Mouse (Mus musculus): ENCODE data around the gene C530008M17Rik.

The C530008M17Rik gene

DNA sequence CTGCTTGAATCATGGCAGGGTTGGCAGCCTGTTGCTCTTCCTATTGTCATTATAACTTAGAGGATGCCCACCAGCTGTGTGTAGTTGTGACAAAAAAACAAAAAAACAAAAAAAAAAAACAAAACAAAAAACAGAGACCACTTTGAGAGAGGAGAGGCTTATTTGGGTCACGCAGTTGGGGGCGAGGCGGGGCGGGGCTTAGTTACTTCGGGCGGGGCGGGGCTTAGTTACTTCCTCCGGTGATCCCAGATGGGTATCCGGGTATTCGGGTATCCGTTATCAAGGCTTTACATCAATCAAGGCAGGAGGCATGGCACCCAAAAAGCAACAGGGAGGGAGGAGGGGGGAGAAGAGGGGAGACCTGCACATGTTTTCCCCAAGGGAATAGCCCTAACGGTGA lies 46.3 kb downstream of the C530008M17Rik start:
- DNase-seq (ENCODE audit: low spot score in 2 of 2), result no peak

- DNase-seq (ENCODE audit: low spot score in 2 of 2), result no peak
Measured at GRCm38 (mm10) chr5:76705307-76706173, 49.2 kb downstream of the C530008M17Rik start.

DNA sequence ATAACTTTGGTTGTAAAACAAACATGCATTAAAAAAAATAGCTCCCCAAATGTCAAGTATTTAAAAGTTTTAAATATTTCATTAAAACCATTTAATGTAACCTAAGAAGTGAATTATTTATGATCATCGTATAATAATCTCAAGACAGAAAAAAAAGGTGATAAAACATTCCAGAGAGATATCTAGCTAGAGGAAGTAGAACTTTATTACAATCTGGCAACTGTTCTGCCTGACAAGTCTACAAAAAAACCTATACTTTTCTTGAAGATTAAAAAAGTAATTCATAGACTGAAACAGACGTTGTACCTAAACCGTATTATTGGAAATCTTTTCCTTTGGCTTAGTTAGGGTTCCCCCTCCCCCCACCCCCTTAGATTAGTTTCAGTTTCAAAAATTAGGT lies 50.8 kb downstream of the C530008M17Rik start:
- no peak for DNase-seq (ENCODE audit: low spot score in 2 of 2)

GRCm38 (mm10) chr5:76708004-76708403 lies 51.7 kb downstream of the C530008M17Rik start:
- DNase-seq (ENCODE audit: low spot score in 2 of 2), result no peak

DNA sequence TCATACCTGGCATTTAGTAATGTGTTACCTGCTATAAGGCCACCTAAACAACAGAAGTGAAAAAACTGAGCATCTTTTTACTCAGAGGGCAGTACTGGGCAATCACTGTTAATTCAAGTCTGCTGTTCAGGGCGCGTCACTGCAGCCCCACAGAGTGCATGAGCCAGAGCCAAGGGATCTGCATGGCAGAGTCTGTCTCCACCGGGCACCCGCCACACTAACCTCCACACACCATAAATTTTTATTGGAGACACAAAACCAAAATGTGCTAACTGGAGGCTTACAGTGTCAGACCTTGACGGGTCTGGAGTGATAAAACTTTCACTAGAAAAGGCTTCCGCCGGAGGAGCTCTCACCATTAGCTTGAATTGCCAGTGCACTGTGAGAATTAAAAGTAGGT lies 57.4 kb downstream of the C530008M17Rik start:
- DNase-seq (ENCODE audit: low spot score in 2 of 2), result no peak

GRCm38 (mm10) chr5:76719954-76720353 lies 63.6 kb downstream of the C530008M17Rik start:
- DNase-seq (ENCODE audit: low spot score in 2 of 2), result no peak

DNA sequence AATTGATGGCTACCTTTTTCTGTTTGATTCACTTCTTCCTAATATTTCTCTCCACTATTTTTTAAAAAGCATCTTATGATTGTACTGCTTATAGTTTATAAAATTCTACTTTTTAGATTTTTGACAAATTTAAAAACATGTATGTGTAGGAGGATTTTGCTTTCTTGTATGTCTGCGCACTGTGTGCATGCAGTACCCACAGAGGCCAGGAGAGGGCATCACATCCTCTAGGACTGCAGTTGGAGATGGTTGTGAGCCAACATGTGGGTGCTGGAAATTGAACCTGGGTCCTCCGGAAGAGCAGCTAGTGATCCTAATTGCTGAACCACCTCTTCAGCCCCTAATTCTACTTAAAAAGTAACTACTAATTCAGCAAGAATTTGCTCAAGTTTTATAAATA lies 68.6 kb downstream of the C530008M17Rik start:
- no peak for DNase-seq (ENCODE audit: low spot score in 2 of 2)

DNA sequence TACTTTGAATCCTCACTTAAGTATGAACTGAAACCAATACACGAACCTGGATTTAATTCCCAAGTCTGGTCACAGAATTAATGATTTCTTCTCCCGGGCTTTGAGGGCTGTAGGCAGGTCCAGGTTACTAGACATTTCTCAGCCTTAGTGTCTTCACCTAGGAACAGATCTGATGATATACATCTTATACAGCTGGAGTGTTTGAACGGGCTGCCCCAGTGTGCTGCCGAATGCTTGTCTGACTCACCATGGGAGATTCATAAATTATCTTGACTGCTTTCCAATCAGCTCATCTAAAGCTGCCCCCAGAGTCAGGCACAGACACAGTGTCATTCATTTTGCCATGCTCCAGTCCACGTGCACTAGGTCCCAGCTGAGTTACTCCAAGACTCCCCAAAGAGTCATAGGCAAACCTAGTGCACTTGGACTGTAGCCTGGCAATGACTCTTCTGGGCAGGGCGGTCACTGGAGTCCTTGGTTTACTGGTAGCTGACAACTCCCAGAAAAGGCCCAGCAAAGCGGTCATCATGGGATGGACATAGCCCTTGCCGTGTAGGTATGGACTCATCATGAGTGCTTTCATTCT lies 70.3 kb downstream of the C530008M17Rik start:
- no peak for DNase-seq (ENCODE audit: low spot score in 2 of 2)

- no peak for DNase-seq (ENCODE audit: low spot score in 2 of 2)
Measured at GRCm38 (mm10) chr5:76733055-76733641, 76.8 kb downstream of the C530008M17Rik start.

- no peak for DNase-seq (ENCODE audit: low spot score in 2 of 2)
Measured at GRCm38 (mm10) chr5:76741463-76741862, 85.2 kb downstream of the C530008M17Rik start.

- no peak for DNase-seq (ENCODE audit: low spot score in 2 of 2)
Measured at GRCm38 (mm10) chr5:76742076-76742475, 85.8 kb downstream of the C530008M17Rik start.

DNA sequence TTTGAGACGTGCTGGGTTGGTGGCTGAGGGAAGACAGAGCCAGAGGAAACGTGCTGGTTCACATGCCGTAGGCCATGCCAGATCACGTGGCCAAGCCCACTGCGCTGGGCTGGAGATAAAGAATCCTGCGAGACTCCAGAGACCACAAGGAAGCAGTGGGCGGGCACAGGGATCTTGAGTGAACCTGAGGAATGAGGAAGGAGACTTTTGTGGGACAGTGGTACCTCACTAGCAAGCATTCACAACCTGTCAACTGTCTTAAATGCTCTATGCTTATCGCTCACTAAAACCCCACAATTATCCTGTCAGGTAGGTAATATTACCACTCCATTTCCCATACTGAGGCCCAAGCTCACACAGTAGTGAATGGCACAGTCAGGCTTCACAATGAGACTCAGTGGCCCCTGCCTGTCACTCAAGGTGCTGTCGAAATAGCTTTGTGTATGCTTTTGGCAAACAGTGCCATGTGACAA lies 88.5 kb downstream of the C530008M17Rik start:
- no peak for DNase-seq (ENCODE audit: low spot score in 2 of 2)

GRCm38 (mm10) chr5:76747851-76748250 lies 91.5 kb downstream of the C530008M17Rik start:
- no peak for DNase-seq (ENCODE audit: low spot score in 2 of 2)

GRCm38 (mm10) chr5:76752351-76752750 lies 96.0 kb downstream of the C530008M17Rik start:
- DNase-seq (ENCODE audit: low spot score in 2 of 2), result no peak

DNA sequence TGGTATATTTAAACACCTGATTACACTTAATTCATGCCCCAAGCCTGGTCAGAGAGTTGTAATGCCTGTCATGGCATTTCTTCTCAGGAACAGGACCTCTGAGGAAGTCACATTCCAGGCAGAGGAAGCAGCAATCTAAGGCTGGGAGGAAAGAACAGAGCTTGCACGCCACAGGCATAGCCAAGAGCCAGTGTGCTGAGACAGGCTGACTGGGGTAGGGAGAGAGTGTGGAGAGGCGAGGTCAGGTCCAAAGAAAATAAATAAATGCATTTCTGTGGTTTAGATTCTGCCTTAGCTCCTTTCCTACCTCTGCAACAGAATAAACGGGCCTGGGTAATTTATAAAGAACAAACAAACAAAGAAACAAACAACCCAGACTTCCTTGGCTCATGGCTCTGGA lies 104.0 kb downstream of the C530008M17Rik start:
- DNase-seq (ENCODE audit: low spot score in 2 of 2), result no peak

DNA sequence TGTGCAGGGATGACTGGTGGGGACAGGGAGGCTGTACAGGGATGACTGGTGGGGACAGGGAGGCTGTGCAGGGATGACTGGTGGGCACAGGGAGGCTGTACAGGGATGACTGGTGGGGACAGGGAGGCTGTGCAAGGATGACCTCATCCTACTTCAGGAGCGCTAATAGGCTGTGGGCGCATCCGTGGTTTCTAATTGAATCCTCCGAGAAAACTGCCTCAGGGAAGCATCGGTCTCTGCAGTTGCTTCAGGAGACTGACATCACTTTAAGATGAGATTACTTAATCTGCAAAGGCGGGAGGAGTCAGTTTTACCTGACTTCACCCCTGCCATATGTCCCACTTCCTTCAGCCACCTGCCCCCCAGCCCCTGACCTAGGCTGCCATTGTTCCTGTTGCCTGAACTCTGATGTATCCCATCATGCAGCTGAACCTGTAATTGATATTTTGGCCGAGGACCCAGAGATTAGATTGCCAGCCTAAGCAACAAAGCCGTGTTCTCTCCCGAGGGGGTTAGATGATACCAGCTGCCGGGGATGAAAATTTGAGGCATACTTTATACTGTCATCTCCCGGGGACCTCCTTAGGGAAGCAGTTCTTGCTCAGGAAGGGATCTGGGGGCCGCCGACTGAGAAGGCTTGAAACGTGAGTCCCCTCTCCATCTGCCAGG lies 105.9 kb downstream of the C530008M17Rik start:
- no peak for DNase-seq (ENCODE audit: low spot score in 2 of 2)

DNA sequence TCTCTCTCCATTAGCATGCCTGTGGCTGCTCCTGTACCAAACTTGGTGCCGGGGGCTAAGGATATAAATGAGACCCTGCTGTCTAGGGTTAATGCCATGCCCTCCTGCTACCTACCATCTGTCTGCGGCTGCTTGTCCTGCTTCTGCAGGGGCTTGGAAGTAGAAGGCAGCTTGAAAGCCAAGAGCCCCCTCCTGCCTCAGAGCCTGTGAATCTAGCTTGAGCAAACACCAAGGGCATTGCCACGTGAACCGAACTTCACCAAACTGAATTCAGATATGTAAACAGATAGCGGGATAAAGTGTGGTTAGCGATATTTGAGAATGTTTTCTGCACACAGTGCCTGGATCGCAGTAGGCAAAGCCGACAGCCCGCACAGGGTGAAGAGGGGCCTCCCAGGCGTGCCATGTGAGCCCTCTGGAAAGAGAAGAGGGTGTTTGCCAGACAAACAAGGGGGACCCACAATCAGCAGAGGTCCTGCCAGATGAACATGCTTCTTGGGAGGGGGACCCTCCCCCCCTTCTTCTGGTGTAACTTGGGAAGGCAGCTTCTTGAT lies 106.9 kb downstream of the C530008M17Rik start:
- DNase-seq (ENCODE audit: low spot score in 2 of 2), result no peak

GRCm38 (mm10) chr5:76763731-76764130 lies 107.4 kb downstream of the C530008M17Rik start:
- no peak for DNase-seq (ENCODE audit: low spot score in 2 of 2)

DNA sequence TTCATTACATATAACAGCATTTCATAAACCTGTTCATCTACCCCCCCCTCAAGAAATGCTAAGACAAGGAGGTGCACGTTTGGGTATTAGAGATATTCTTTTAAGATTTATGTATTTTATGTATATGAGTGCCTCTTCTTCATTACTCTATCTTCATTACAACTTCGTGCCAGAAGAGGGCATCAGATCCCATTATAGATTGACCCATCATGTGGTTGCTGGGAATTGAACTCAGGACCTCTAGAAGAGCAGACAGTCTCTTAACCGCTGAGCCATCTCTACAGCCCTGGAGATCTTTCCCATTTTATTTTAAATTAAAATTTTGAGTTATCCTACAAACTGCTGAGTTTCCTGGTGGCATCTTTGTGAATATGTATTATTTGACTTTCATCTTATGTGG lies 112.7 kb downstream of the C530008M17Rik start:
- no peak for DNase-seq (ENCODE audit: low spot score in 2 of 2)

- DNase-seq (ENCODE audit: low spot score in 2 of 2), result no peak
Measured at GRCm38 (mm10) chr5:76769572-76769971, 113.3 kb downstream of the C530008M17Rik start.

DNA sequence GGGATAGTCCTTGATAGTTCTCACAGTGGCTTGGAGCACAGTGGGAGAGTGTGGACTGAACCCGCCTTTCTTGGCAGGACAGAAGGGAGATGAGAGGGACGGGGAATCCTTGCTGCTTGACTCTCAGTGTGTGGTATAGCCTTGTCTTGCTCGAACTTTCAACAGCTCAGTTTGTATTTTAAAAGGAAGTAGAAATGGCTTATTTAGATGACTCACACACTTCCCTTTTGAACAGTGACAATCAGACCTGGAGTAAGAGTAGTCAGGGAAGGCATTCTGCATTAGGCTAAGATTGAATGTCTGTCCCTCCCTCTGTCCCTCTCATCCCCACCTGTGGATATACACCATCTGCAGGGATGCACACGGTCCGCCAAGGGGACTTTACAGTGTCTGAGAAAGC lies 115.1 kb downstream of the C530008M17Rik start:
- no peak for DNase-seq (ENCODE audit: low spot score in 2 of 2)

GRCm38 (mm10) chr5:76772831-76773230 lies 116.5 kb downstream of the C530008M17Rik start:
- no peak for DNase-seq (ENCODE audit: low spot score in 2 of 2)
